Mouse (Mus musculus) brain, adult 2 months (tissue): Measurements from ENCODE around the gene Nudt17.
"Not testable (repeated sequence)": the region's sequence is repeated elsewhere in the genome, so short reads cannot be mapped to it uniquely, and the experiment has no call there.

Experiments used
- DNase-seq: peaks from one replicate; pipeline ENCODE4 v3.0.0; 2011; ENCODE audit warnings: low read depth, low spot score

Nudt17 gene

GRCm38 (mm10) chr3:96704778-96705177, 3.6 kb downstream of the Nudt17 start:
- DNase-seq: peak; percentile 20

GRCm38 (mm10) chr3:96701003-96701402, 7.4 kb downstream of the Nudt17 start:
- DNase-seq: no peak

GRCm38 (mm10) chr3:96700376-96700775, 8.0 kb downstream of the Nudt17 start:
- peak; percentile 42 for DNase-seq

- DNase-seq: peak; percentile 80
These were observed 9.2 kb downstream of the Nudt17 start for GRCm38 (mm10) chr3:96698993-96699690.

- peak; percentile 93 for DNase-seq
These were observed 11.3 kb downstream of the Nudt17 start for GRCm38 (mm10) chr3:96696766-96697732.

GRCm38 (mm10) chr3:96696198-96696765, 12.1 kb downstream of the Nudt17 start, which contains the start of gene Pias3:
Pias3 (plus strand) TSS chr3:96696384.
- peak; percentile 67 for DNase-seq

GRCm38 (mm10) chr3:96693579-96693978, 14.8 kb downstream of the Nudt17 start:
- DNase-seq: no peak

GRCm38 (mm10) chr3:96692506-96692905, 15.9 kb downstream of the Nudt17 start:
- DNase-seq: no peak

GRCm38 (mm10) chr3:96690298-96690697, 18.1 kb downstream of the Nudt17 start:
- no peak for DNase-seq

- peak; percentile 32 for DNase-seq
These were observed 19.5 kb downstream of the Nudt17 start for GRCm38 (mm10) chr3:96688854-96689253.

- DNase-seq: not testable (repeated sequence)
These were observed 22.3 kb downstream of the Nudt17 start for GRCm38 (mm10) chr3:96686057-96686456.

- DNase-seq: no peak
These were observed 23.6 kb downstream of the Nudt17 start for GRCm38 (mm10) chr3:96684822-96685156.

GRCm38 (mm10) chr3:96684151-96684821, 24.1 kb downstream of the Nudt17 start:
- DNase-seq: no peak

- peak; percentile 38 for DNase-seq
These were observed 24.9 kb downstream of the Nudt17 start for GRCm38 (mm10) chr3:96683496-96683895.

GRCm38 (mm10) chr3:96680269-96680956, 27.9 kb downstream of the Nudt17 start:
- peak; percentile 41 for DNase-seq

- DNase-seq: no peak
These were observed 29.1 kb downstream of the Nudt17 start for GRCm38 (mm10) chr3:96679159-96679674.

- no peak for DNase-seq
These were observed 29.9 kb downstream of the Nudt17 start for GRCm38 (mm10) chr3:96678456-96678855.

GRCm38 (mm10) chr3:96675690-96676089, 32.7 kb downstream of the Nudt17 start:
- no peak for DNase-seq

GRCm38 (mm10) chr3:96675171-96675570, 33.2 kb downstream of the Nudt17 start:
- DNase-seq: no peak

- no peak for DNase-seq
These were observed 33.9 kb downstream of the Nudt17 start for GRCm38 (mm10) chr3:96674442-96674841.

GRCm38 (mm10) chr3:96673514-96673913, 34.8 kb downstream of the Nudt17 start:
- no peak for DNase-seq
